Mouse (Mus musculus): ENCODE results near the gene Ccl24. TPM values are rescaled to one million over a fixed set of nuclear protein-coding genes. Genes with fewer than 3 reads are reported as not detected.

The Ccl24 gene
- polyA plus RNA-seq, 1 experiment from 2014 or later, result 2.9 TPM

- Histone ChIP-seq H3K4me2 (no peak overlapping the region), H3K9ac (no peak overlapping the region), H3K4me1 (no peaks in the 10 kb centered on the region), H3K9me3 (no peaks in the 10 kb centered on the region), H3K27ac (no peak overlapping the region), H3K36me3 (no peaks in the 10 kb centered on the region), H3K4me3 (no peak overlapping the region), H3K27me3 (no peaks in the 10 kb centered on the region)
- WGBS, result 55% methylated on average over 4 of the region's 4 CpGs
- ATAC-seq (ENCODE audit: insufficient number of reproducible peaks, low FRiP score, low TSS enrichment, low read depth), result no peak
Observed at GRCm38 (mm10) chr5:135576055-135576454, 3.2 kb upstream of the Ccl24 start.

- H3K36me3 ChIP-seq, result no peaks in the 10 kb centered on the region
- ATAC-seq (ENCODE audit: insufficient number of reproducible peaks, low FRiP score, low TSS enrichment, low read depth), result no peak
- no peak overlapping the region for H3K4me3 ChIP-seq
- H3K27me3 ChIP-seq, result no peaks in the 10 kb centered on the region
- H3K9ac ChIP-seq, result no peak overlapping the region
- H3K27ac ChIP-seq, result no peak overlapping the region
- 60% methylated on average over 6 of the region's 6 CpGs for WGBS
- no peaks in the 10 kb centered on the region for H3K4me1 ChIP-seq
- no peaks in the 10 kb centered on the region for H3K9me3 ChIP-seq
- H3K4me2 ChIP-seq, result no peak overlapping the region
Observed at GRCm38 (mm10) chr5:135568698-135569097, 4.2 kb downstream of the Ccl24 start.

- Histone ChIP-seq H3K9me3 (no peaks in the 10 kb centered on the region), H3K27me3 (no peaks in the 10 kb centered on the region), H3K4me1 (no peaks in the 10 kb centered on the region), H3K36me3 (no peaks in the 10 kb centered on the region), H3K27ac (no peak overlapping the region), H3K4me3 (no peak overlapping the region), H3K4me2 (no peak overlapping the region), H3K9ac (no peak overlapping the region)
- no peak for ATAC-seq (ENCODE audit: insufficient number of reproducible peaks, low FRiP score, low TSS enrichment, low read depth)
- WGBS, result 79% methylated on average over 6 of the region's 6 CpGs
Observed at GRCm38 (mm10) chr5:135567556-135568265, 5.1 kb downstream of the Ccl24 start.

GRCm38 (mm10) chr5:135563469-135563868, 9.4 kb downstream of the Ccl24 start, which contains the start of gene Ccl26:
TSS of gene Ccl26 (minus strand) at chr5:135563569.
- ATAC-seq (ENCODE audit: insufficient number of reproducible peaks, low FRiP score, low TSS enrichment, low read depth), result no peak
- H3K27me3 ChIP-seq, result no peaks in the 10 kb centered on the region
- H3K9me3 ChIP-seq, result no peaks in the 10 kb centered on the region
- H3K36me3 ChIP-seq, result no peaks in the 10 kb centered on the region
- no peak within 1 kb of the TSS for H3K27ac ChIP-seq
- no peak within 1 kb of the TSS for H3K9ac ChIP-seq
- H3K4me1 ChIP-seq, result no peaks in the 10 kb centered on the region
- H3K4me2 ChIP-seq, result no peak within 1 kb of the TSS
- H3K4me3 ChIP-seq, result no peak within 1 kb of the TSS
- WGBS, result 81% methylated on average over 3 of the region's 3 CpGs

GRCm38 (mm10) chr5:135557671-135558070, 15.2 kb downstream of the Ccl24 start:
- Histone ChIP-seq H3K36me3 (no peaks in the 10 kb centered on the region), H3K9ac (no peak overlapping the region), H3K4me1 (peaks cover 10% of the 10 kb centered on the region; the same call in 1 of the 2 replicates), H3K27ac (no peak overlapping the region), H3K4me2 (no peak overlapping the region), H3K27me3 (no peaks in the 10 kb centered on the region), H3K9me3 (no peaks in the 10 kb centered on the region), H3K4me3 (no peak overlapping the region)
- WGBS, result 46% methylated on average over 3 of the region's 3 CpGs
- ATAC-seq (ENCODE audit: insufficient number of reproducible peaks, low FRiP score, low TSS enrichment, low read depth), result no peak

GRCm38 (mm10) chr5:135557051-135557450, 15.8 kb downstream of the Ccl24 start:
- Histone ChIP-seq H3K27ac (no peak overlapping the region), H3K4me2 (no peak overlapping the region), H3K4me3 (no peak overlapping the region), H3K9me3 (no peaks in the 10 kb centered on the region), H3K27me3 (no peaks in the 10 kb centered on the region), H3K9ac (no peak overlapping the region), H3K4me1 (peaks cover 10% of the 10 kb centered on the region; the same call in 1 of the 2 replicates), H3K36me3 (no peaks in the 10 kb centered on the region)
- peak; percentile 19; the same call in 1 of the 2 replicates for ATAC-seq (ENCODE audit: insufficient number of reproducible peaks, low FRiP score, low TSS enrichment, low read depth)
- WGBS, result 16% methylated on average over 4 of the region's 4 CpGs

- no peak overlapping the region for H3K4me2 ChIP-seq
- 67% methylated on average over 3 of the region's 4 CpGs for WGBS
- H3K9ac ChIP-seq, result no peak overlapping the region
- peaks cover 10% of the 10 kb centered on the region; the same call in 1 of the 2 replicates for H3K4me1 ChIP-seq
- H3K27ac ChIP-seq, result no peak overlapping the region
- no peak for ATAC-seq (ENCODE audit: insufficient number of reproducible peaks, low FRiP score, low TSS enrichment, low read depth)
- no peaks in the 10 kb centered on the region for H3K36me3 ChIP-seq
- no peak overlapping the region for H3K4me3 ChIP-seq
- H3K9me3 ChIP-seq, result no peaks in the 10 kb centered on the region
- no peaks in the 10 kb centered on the region for H3K27me3 ChIP-seq
Observed at GRCm38 (mm10) chr5:135556259-135556658, 16.6 kb downstream of the Ccl24 start.

GRCm38 (mm10) chr5:135551591-135551990, 21.3 kb downstream of the Ccl24 start:
- WGBS, result 74% methylated on average over 3 of the region's 3 CpGs
- H3K36me3 ChIP-seq, result no peaks in the 10 kb centered on the region
- no peaks in the 10 kb centered on the region for H3K9me3 ChIP-seq

GRCm38 (mm10) chr5:135550910-135551309, 21.9 kb downstream of the Ccl24 start:
- Histone ChIP-seq H3K4me1 (peaks cover under 1% of the 10 kb centered on the region; the same call in 1 of the 2 replicates), H3K9ac (no peak overlapping the region), H3K27me3 (no peaks in the 10 kb centered on the region), H3K4me3 (no peak overlapping the region), H3K27ac (no peak overlapping the region), H3K36me3 (no peaks in the 10 kb centered on the region), H3K4me2 (no peak overlapping the region), H3K9me3 (no peaks in the 10 kb centered on the region)
- 37% methylated on average over 3 of the region's 3 CpGs for WGBS
- no peak for ATAC-seq (ENCODE audit: insufficient number of reproducible peaks, low FRiP score, low TSS enrichment, low read depth)

More at GRCm38 (mm10) chr5:135551591-135551990, 21.3 kb downstream of the Ccl24 start:
- no peak for ATAC-seq (ENCODE audit: insufficient number of reproducible peaks, low FRiP score, low TSS enrichment, low read depth)
- no peak overlapping the region for H3K9ac ChIP-seq
- no peak overlapping the region for H3K4me3 ChIP-seq
- no peak overlapping the region for H3K27ac ChIP-seq
- H3K4me2 ChIP-seq, result no peak overlapping the region
- H3K4me1 ChIP-seq, result 0 out of 2 replicates have a peak, but pooled peaks cover 2% of the 10 kb centered on the region
- H3K27me3 ChIP-seq, result no peaks in the 10 kb centered on the region

GRCm38 (mm10) chr5:135547990-135548389, 24.9 kb downstream of the Ccl24 start:
- peaks cover 17% of the 10 kb centered on the region for H3K4me1 ChIP-seq
- H3K9ac ChIP-seq, result no peak overlapping the region
- H3K27me3 ChIP-seq, result no peaks in the 10 kb centered on the region
- ATAC-seq (ENCODE audit: insufficient number of reproducible peaks, low FRiP score, low TSS enrichment, low read depth), result no peak
- no peaks in the 10 kb centered on the region for H3K9me3 ChIP-seq
- H3K4me3 ChIP-seq, result no peak overlapping the region
- H3K27ac ChIP-seq, result no peak overlapping the region
- H3K36me3 ChIP-seq, result no peaks in the 10 kb centered on the region
- WGBS, result 46% methylated on average over 2 of the region's 2 CpGs
- H3K4me2 ChIP-seq, result no peak overlapping the region

GRCm38 (mm10) chr5:135544865-135545797, 27.7 kb downstream of the Ccl24 start, which contains the start of gene Hip1:
TSS of gene Hip1 (minus strand) at chr5:135545120.
- H3K4me1 ChIP-seq, result peaks cover 17% of the 10 kb centered on the region
- H3K27me3 ChIP-seq, result no peaks in the 10 kb centered on the region
- ATAC-seq (ENCODE audit: insufficient number of reproducible peaks, low FRiP score, low TSS enrichment, low read depth), result peak; percentile 99
- peak within 1 kb of the TSS; percentile 87 for H3K4me2 ChIP-seq
- no peaks in the 10 kb centered on the region for H3K36me3 ChIP-seq
- under 1% methylated on average over 46 of the region's 46 CpGs for WGBS
- H3K9me3 ChIP-seq, result no peaks in the 10 kb centered on the region
- H3K4me3 ChIP-seq, result peak within 1 kb of the TSS; percentile 76
- H3K27ac ChIP-seq, result peak within 1 kb of the TSS; percentile 82
- peak within 1 kb of the TSS; percentile 64 for H3K9ac ChIP-seq

All from limb, embryonic 15.5 days (tissue).